Mouse (Mus musculus) liver, postnatal 0 days (tissue): ENCODE measurements around the gene Fam129a. TPM values are rescaled to one million over a fixed set of nuclear protein-coding genes. Genes with fewer than 3 reads are reported as not detected.

Source experiments
- ATAC-seq: fragments of 200-750 bp; cut with Nextera tagmentation; 2 replicates; pipeline ENCODE4 v1.8.0; 2017; ENCODE audit warnings: mild to moderate bottlenecking, moderate library complexity
- DNase-seq: peaks from one replicate; pipeline ENCODE4 v3.0.0-alpha.2; 2016
- H3K27ac ChIP-seq: fragments of 300-500 bp; sonication (generic); 2 replicates; pipeline ENCODE4 v1.5.1; 2014; ENCODE audit warnings: antibody characterized with exemption, moderate library complexity, mild to moderate bottlenecking, low read depth
- H3K27me3 ChIP-seq: fragments of 300-500 bp; sonication (generic); 2 replicates; pipeline ENCODE4 v1.6.1; 2014; ENCODE audit warnings: low read length, control low read depth, mixed read lengths; ENCODE audit not compliant: insufficient read depth
- H3K36me3 ChIP-seq: fragments of 300-500 bp; sonication (generic); replicated peaks from 2 replicates; pipeline ENCODE4 v1.6.1; 2014; ENCODE audit warnings: mild to moderate bottlenecking, control low read depth, low read length, moderate library complexity, mixed read lengths; ENCODE audit not compliant: insufficient read depth
- H3K4me1 ChIP-seq: fragments of 300-500 bp; sonication (generic); 2 replicates; pipeline ENCODE4 v1.6.1; 2014; ENCODE audit warnings: antibody characterized with exemption, mild to moderate bottlenecking, control low read depth; ENCODE audit not compliant: insufficient read depth
- H3K4me2 ChIP-seq: fragments of 300-500 bp; sonication (generic); 2 replicates; pipeline ENCODE4 v1.6.1; 2014; ENCODE audit warnings: low read depth, mild to moderate bottlenecking, low read length, moderate library complexity, mixed read lengths
- H3K4me3 ChIP-seq: fragments of 300-500 bp; sonication (generic); 2 replicates; pipeline ENCODE4 v1.5.1; 2014; ENCODE audit warnings: low read depth, low read length
- H3K9ac ChIP-seq: fragments of 300-500 bp; sonication (generic); replicated peaks from 2 replicates; pipeline ENCODE4 v1.6.1; 2014; ENCODE audit warnings: mild to moderate bottlenecking, moderate library complexity
- H3K9me3 ChIP-seq: fragments of 300-500 bp; sonication (generic); 2 replicates; pipeline ENCODE4 v1.6.1; 2016; ENCODE audit warnings: mild to moderate bottlenecking, control low read depth, low read length, mixed read lengths
- CTCF ChIP-seq: sonication (generic); IDR thresholded peaks from 2 replicates; pipeline ENCODE4 v1.5.1; 2016; ENCODE audit warnings: antibody characterized with exemption, low read depth
- EP300 ChIP-seq: IDR thresholded peaks from 2 replicates; pipeline ENCODE4 v1.6.1; 2016; ENCODE audit warnings: antibody characterized with exemption, low read depth, mild to moderate bottlenecking
- WGBS: fragments of 180-500 bp; shearing (Covaris S2); extraction: QIAGEN DNeasy Blood & Tissue Kit; methylation state at CpG from one replicate; pipeline ENCODE4 v1.1.7; 2014; ENCODE audit not compliant: insufficient replicate concordance; 5-methylcytosine and 5-hydroxymethylcytosine counted together
- polyA plus RNA-seq: library from polyadenylated mRNA; unstranded; fragments of >200 nt; fragmentation: Nextera tagmentation; extraction: Ambion mirVana; gene quantifications from 2 replicates; pipeline ENCODE4 v1.2.1, GENCODE M21; 2015

The Fam129a gene
- polyA plus RNA-seq, 1 experiment from 2014 or later: 11.5 TPM

GRCm38 (mm10) chr1:151708966-151709733 is 138.2 kb downstream of the Fam129a start:
- ATAC-seq: no peak
- no peaks in the 10 kb centered on the region for H3K27me3 ChIP-seq
- DNase-seq: no peak
- no peak for TF ChIP-seq EP300
- TF ChIP-seq CTCF: no peak
- no peak overlapping the region for H3K9ac ChIP-seq
- WGBS: 32% methylated on average over 13 of the region's 13 CpGs
- H3K4me1 ChIP-seq: peaks cover 16% of the 10 kb centered on the region
- peak overlapping the region; percentile 30; the same call in 1 of the 2 replicates for H3K27ac ChIP-seq
- H3K9me3 ChIP-seq: no peaks in the 10 kb centered on the region
- no peak overlapping the region for H3K4me2 ChIP-seq
- no peak overlapping the region for H3K4me3 ChIP-seq
- H3K36me3 ChIP-seq: peaks cover 9% of the 10 kb centered on the region; the same call in 1 of the 2 replicates

GRCm38 (mm10) chr1:151709734-151710022 is 138.7 kb downstream of the Fam129a start:
- peaks cover 9% of the 10 kb centered on the region; the same call in 1 of the 2 replicates for H3K36me3 ChIP-seq
- no peak for DNase-seq
- no peaks in the 10 kb centered on the region for H3K27me3 ChIP-seq
- no peaks in the 10 kb centered on the region for H3K9me3 ChIP-seq
- H3K9ac ChIP-seq: no peak overlapping the region
- peak overlapping the region; percentile 22; the same call in 1 of the 2 replicates for H3K27ac ChIP-seq
- H3K4me1 ChIP-seq: peaks cover 16% of the 10 kb centered on the region
- no peak overlapping the region for H3K4me3 ChIP-seq
- no peak overlapping the region for H3K4me2 ChIP-seq
- WGBS: 39% methylated on average over 2 of the region's 2 CpGs
- no peak for ATAC-seq
- TF ChIP-seq EP300 (no peak), CTCF (no peak)

- Histone ChIP-seq H3K4me2 (no peak overlapping the region), H3K9ac (no peak overlapping the region), H3K4me3 (no peak overlapping the region), H3K27ac (peak overlapping the region; percentile 67), H3K27me3 (no peaks in the 10 kb centered on the region), H3K9me3 (no peaks in the 10 kb centered on the region), H3K4me1 (peaks cover 16% of the 10 kb centered on the region), H3K36me3 (peaks cover 9% of the 10 kb centered on the region; the same call in 1 of the 2 replicates)
- 59% methylated on average over 5 of the region's 5 CpGs for WGBS
- no peak for TF ChIP-seq EP300
- no peak for TF ChIP-seq CTCF
- ATAC-seq (no peak), DNase-seq (no peak)
Observed at GRCm38 (mm10) chr1:151710424-151711055, 139.6 kb downstream of the Fam129a start.

- Histone ChIP-seq H3K4me1 (peaks cover 16% of the 10 kb centered on the region), H3K9ac (no peak overlapping the region), H3K27ac (peak overlapping the region; percentile 67), H3K4me3 (no peak overlapping the region), H3K36me3 (peaks cover 9% of the 10 kb centered on the region; the same call in 1 of the 2 replicates), H3K9me3 (no peaks in the 10 kb centered on the region), H3K27me3 (no peaks in the 10 kb centered on the region), H3K4me2 (no peak overlapping the region)
- ATAC-seq (peak; percentile 78), DNase-seq (no peak)
- 68% methylated on average over 7 of the region's 7 CpGs for WGBS
- TF ChIP-seq CTCF: no peak
- no peak for TF ChIP-seq EP300
Observed at GRCm38 (mm10) chr1:151711062-151711461, 140.1 kb downstream of the Fam129a start.

- Histone ChIP-seq H3K27me3 (no peaks in the 10 kb centered on the region), H3K9me3 (no peaks in the 10 kb centered on the region), H3K4me2 (no peak overlapping the region), H3K36me3 (peaks cover 12% of the 10 kb centered on the region; the same call in 1 of the 2 replicates), H3K27ac (no peak overlapping the region), H3K9ac (no peak overlapping the region), H3K4me3 (no peak overlapping the region), H3K4me1 (peaks cover 16% of the 10 kb centered on the region)
- TF ChIP-seq CTCF: no peak
- TF ChIP-seq EP300: no peak
- WGBS: 68% methylated on average over 5 of the region's 5 CpGs
- ATAC-seq (no peak), DNase-seq (no peak)
Observed at GRCm38 (mm10) chr1:151712664-151713063, 141.7 kb downstream of the Fam129a start.

- Histone ChIP-seq H3K27me3 (no peaks in the 10 kb centered on the region), H3K36me3 (peaks cover 16% of the 10 kb centered on the region; the same call in 1 of the 2 replicates), H3K9me3 (no peaks in the 10 kb centered on the region), H3K27ac (no peak overlapping the region), H3K4me3 (no peak overlapping the region), H3K9ac (no peak overlapping the region), H3K4me2 (no peak overlapping the region), H3K4me1 (peaks cover 12% of the 10 kb centered on the region)
- TF ChIP-seq CTCF (no peak), EP300 (no peak)
- no peak for ATAC-seq
- no peak for DNase-seq
Observed at GRCm38 (mm10) chr1:151713622-151714021, 142.6 kb downstream of the Fam129a start.
